In genomic region chr4:83396346-83396745, GRCm38 (mm10) we compare ENCODE assay signal across 13 mouse cellular contexts. TPM values are rescaled to one million over a fixed set of nuclear protein-coding genes. Genes with fewer than 3 reads are reported as not detected.
DNase-seq lines count a peak whose midpoint lies in the region; ATAC-seq and TF ChIP-seq lines count a peak whose summit lies in the region.
"Had no signal": no experiment of that assay in that cellular context is flagged by ENCODE, and none has a peak within 500 bp of the region (broad histone marks: within the 10 kb centered on the region; RNA-seq: fewer than 3 reads in every experiment).

No protein-coding gene starts in this region.

- ATAC-seq in activated CD4-positive, CD25-positive, alpha-beta regulatory T cell, adult 4 months, result no peak
- ATAC-seq: liver, embryonic 12.5 days had no signal

- DNase-seq in layer of hippocampus, postnatal 10 days (ENCODE audit: low spot score in 2 of 2), result peak; percentile 25 to 45
- DNase-seq in layer of hippocampus, adult 9-10 months (ENCODE audit: low spot score), result no peak
- peak; percentile 60 for DNase-seq in adrenal gland, postnatal 25 days
- DNase-seq in heart, postnatal 10 days, result peak; percentile 48 to 53
- no peak for DNase-seq in right cerebral cortex, postnatal 25 days
- no peak for DNase-seq in kidney, adult 8-10 months
- DNase-seq: right cerebral cortex, adult 18-20 months had no signal

- no peak overlapping the region for H3K4me3 ChIP-seq in myocyte
- H3K4me3 ChIP-seq: forebrain, embryonic 12.5 days; hindbrain, embryonic 13.5 days; liver, embryonic 12.5 days had no signal

- H3K27me3 ChIP-seq in myocyte (ENCODE audit: control insufficient read depth, insufficient read depth, insufficient read length), result no peaks in the 10 kb centered on the region
- H3K27me3 ChIP-seq: forebrain, embryonic 12.5 days; hindbrain, embryonic 13.5 days; liver, embryonic 12.5 days had no signal

- H3K79me2 ChIP-seq in myocyte (ENCODE audit: control insufficient read depth, insufficient read depth), result no peaks in the 10 kb centered on the region

- H3ac ChIP-seq in myocyte (ENCODE audit: control insufficient read depth, insufficient read length), result no peak overlapping the region

- H3K4me2 ChIP-seq in myocyte (ENCODE audit: low read depth), result no peak overlapping the region
- H3K4me2 ChIP-seq: forebrain, embryonic 12.5 days; hindbrain, embryonic 13.5 days; liver, embryonic 12.5 days had no signal

- no peak for TF ChIP-seq POLR2A in myocyte (IDR thresholded peaks at IDR 0.05; ENCODE audit: insufficient read length, low read depth)

- intact Hi-C loops in heart, postnatal 10 days (cut with DNase I), result no loop called here

- no peaks in the 10 kb centered on the region for H3K36me3 ChIP-seq in myocyte (ENCODE audit: control insufficient read depth, insufficient read depth)
- H3K36me3 ChIP-seq: forebrain, embryonic 12.5 days; G1E; hindbrain, embryonic 13.5 days; liver, embryonic 12.5 days had no signal

TF ChIP-seq in myocyte, 11 proteins besides CTCF, POLR2A, EP300 and RAD21:
- TF ChIP-seq REST (IDR thresholded peaks at IDR 0.05; ENCODE audit: insufficient read depth, insufficient read length), result no peak
- TF ChIP-seq CEBPB (IDR thresholded peaks at IDR 0.05; ENCODE audit: insufficient read depth, poor library complexity, severe bottlenecking), result peak; percentile 76

RNA-seq across cellular contexts. Expression of gene Snapc3, which starts 21.2 kb away (rescaled TPM):
- total RNA-seq in layer of hippocampus, postnatal 10 days (2021), result 10 to 100 TPM; 42.2 to 44.7 TPM
- total RNA-seq in adrenal gland, postnatal 25 days (2021), result 27.5 and 31.8 TPM in 2 replicates
- total RNA-seq in heart, postnatal 10 days (2021), result 10 to 100 TPM; 24.0 to 25.6 TPM
- polyA plus RNA-seq in myocyte (2012; fragmentation: generic; extraction: Trizol), result 18.4 TPM
- 10 to 100 TPM; 47.6 to 48.5 TPM for polyA plus RNA-seq in activated CD4-positive, CD25-positive, alpha-beta regulatory T cell, adult 4 months (2017; shearing (Covaris generic))

Comparison
In these comparisons a context has a peak if more than half of its experiments do, and no peak if none do; other contexts are left out.
1. DNase-seq: peak in layer of hippocampus, postnatal 10 days (2 of 2), adrenal gland, postnatal 25 days (single experiment) and heart, postnatal 10 days (2 of 2); none in layer of hippocampus, adult 9-10 months (single experiment), right cerebral cortex, postnatal 25 days (single experiment) and kidney, adult 8-10 months (0 of 2).